Mouse (Mus musculus) midbrain, embryonic 11.5 days (tissue): Measurements from ENCODE around the gene Sec22c. TPM values are rescaled to one million over a fixed set of nuclear protein-coding genes. Genes with fewer than 3 reads are reported as not detected.

Source experiments
- ATAC-seq: fragments of 200-750 bp; cut with Nextera tagmentation; 2 replicates; pipeline ENCODE4 v1.8.0; 2017; ENCODE audit warnings: moderate TSS enrichment, moderate library complexity; ENCODE audit not compliant: low FRiP score
- DNase-seq: peaks from one replicate; pipeline ENCODE4 v3.0.0; 2015; ENCODE audit warnings: low spot score; ENCODE audit errors: missing footprints
- H3K27ac ChIP-seq: fragments of 300-500 bp; sonication (generic); 2 replicates; pipeline ENCODE4 v1.5.1; 2014; ENCODE audit warnings: low read depth, low read length
- H3K27me3 ChIP-seq: fragments of 300-500 bp; sonication (generic); 2 replicates; pipeline ENCODE4 v1.6.1; 2014; ENCODE audit warnings: mild to moderate bottlenecking, low read length, moderate library complexity, mixed read lengths; ENCODE audit not compliant: control insufficient read depth, insufficient read depth
- H3K36me3 ChIP-seq: fragments of 300-500 bp; sonication (generic); 2 replicates; pipeline ENCODE4 v1.6.1; 2014; ENCODE audit warnings: mild to moderate bottlenecking, low read length, moderate library complexity, mixed read lengths; ENCODE audit not compliant: control insufficient read depth, insufficient read depth
- H3K4me1 ChIP-seq: fragments of 300-500 bp; sonication (generic); 2 replicates; pipeline ENCODE4 v1.6.1; 2014; ENCODE audit warnings: low read length; ENCODE audit not compliant: control insufficient read depth, insufficient read depth
- H3K4me2 ChIP-seq: fragments of 300-500 bp; sonication (generic); 2 replicates; pipeline ENCODE4 v1.6.1; 2014; ENCODE audit warnings: mild to moderate bottlenecking, moderate library complexity
- H3K4me3 ChIP-seq: fragments of 300-500 bp; sonication (generic); 2 replicates; pipeline ENCODE4 v1.5.1; 2014; ENCODE audit warnings: low read depth, low read length
- H3K9ac ChIP-seq: fragments of 300-500 bp; sonication (generic); 2 replicates; pipeline ENCODE4 v1.6.1; 2014; ENCODE audit warnings: low read length
- H3K9me3 ChIP-seq: fragments of 300-500 bp; sonication (generic); 2 replicates; pipeline ENCODE4 v1.6.1; 2016; ENCODE audit warnings: low read length; ENCODE audit not compliant: control insufficient read depth
- WGBS: fragments of 180-500 bp; shearing (Covaris S2); extraction: QIAGEN DNeasy Blood & Tissue Kit; methylation state at CpG from one replicate; pipeline ENCODE4 v1.1.7; 2014; 5-methylcytosine and 5-hydroxymethylcytosine counted together
- polyA plus RNA-seq: library from polyadenylated mRNA; unstranded; fragments of >200 nt; fragmentation: Nextera tagmentation; extraction: Ambion mirVana; gene quantifications from 2 replicates; pipeline ENCODE4 v1.2.1, GENCODE M21; 2014

The Sec22c gene
- polyA plus RNA-seq, 1 experiment from 2014 or later, result 16.9 TPM

DNA sequence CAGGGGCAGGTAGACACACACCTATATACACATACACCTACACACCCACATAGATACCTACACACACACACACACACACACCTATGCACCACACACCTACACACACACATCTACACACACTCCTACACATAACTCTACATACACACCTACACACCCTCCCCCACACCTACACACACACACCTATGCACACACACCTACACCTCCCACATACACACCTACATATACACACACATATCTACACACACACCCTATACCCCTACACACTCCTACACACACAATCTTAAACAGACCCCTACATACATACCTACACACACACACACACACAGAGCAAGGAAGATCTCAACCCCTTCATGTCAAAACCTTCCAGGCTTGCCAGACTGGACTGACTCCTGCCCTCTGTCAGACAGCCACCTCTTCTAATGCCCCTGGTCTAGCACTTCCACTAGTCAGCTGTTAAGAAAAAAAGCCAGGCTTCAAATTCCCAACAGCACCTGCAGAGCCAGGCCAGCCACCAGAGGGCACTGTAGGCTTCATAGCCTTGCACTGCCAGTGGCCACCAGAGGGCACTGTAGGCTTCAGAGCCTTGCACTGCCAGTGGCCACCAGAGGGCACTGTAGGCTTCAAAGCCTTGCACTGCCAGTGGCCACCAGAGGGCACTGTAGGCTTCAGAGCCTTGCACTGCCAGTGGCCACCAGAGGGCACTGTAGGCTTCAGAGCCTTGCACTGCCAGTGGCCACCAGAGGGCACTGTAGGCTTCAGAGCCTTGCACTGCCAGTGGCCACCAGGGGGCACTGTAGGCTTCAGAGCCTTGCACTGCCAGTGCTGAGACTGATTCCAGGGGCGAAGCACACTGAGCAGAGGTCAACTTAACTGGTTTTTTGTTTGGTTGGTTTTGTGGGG is 7.9 kb downstream of the Sec22c start:
- Histone ChIP-seq H3K27me3 (no peaks in the 10 kb centered on the region), H3K9ac (no peak overlapping the region), H3K4me1 (no peaks in the 10 kb centered on the region), H3K9me3 (no peaks in the 10 kb centered on the region), H3K4me2 (no peak overlapping the region), H3K4me3 (no peak overlapping the region), H3K36me3 (no peaks in the 10 kb centered on the region), H3K27ac (no peak overlapping the region)
- DNase-seq (no peak), ATAC-seq (peak; percentile 55)
- WGBS, result 80% methylated on average over 1 of the region's 1 CpGs

DNA sequence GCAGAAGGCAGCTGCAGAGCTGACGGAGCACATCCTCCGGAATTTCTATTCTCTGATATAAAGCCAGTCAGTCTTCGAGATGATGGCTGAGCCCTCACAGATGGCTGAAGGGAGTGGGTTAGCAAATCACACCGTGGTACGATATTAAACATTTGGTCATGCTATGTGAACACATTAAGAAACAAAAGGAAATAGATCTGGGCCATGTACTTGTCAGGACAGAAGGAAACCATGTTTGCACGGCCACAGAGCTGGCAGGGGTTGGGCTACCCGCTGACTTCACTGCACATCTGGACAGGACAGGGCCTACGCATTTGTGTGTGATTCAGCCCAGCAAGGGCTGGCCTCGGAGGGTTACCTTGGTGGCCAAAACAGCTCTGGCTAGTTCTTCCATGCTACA is 8.7 kb downstream of the Sec22c start:
- Histone ChIP-seq H3K9ac (no peak overlapping the region), H3K9me3 (no peaks in the 10 kb centered on the region), H3K4me1 (no peaks in the 10 kb centered on the region), H3K4me3 (no peak overlapping the region), H3K36me3 (no peaks in the 10 kb centered on the region), H3K27ac (no peak overlapping the region), H3K27me3 (no peaks in the 10 kb centered on the region), H3K4me2 (no peak overlapping the region)
- WGBS, result 93% methylated on average over 9 of the region's 9 CpGs
- DNase-seq, result no peak
- ATAC-seq, result peak; percentile 30; the same call in 1 of the 2 replicates

DNA sequence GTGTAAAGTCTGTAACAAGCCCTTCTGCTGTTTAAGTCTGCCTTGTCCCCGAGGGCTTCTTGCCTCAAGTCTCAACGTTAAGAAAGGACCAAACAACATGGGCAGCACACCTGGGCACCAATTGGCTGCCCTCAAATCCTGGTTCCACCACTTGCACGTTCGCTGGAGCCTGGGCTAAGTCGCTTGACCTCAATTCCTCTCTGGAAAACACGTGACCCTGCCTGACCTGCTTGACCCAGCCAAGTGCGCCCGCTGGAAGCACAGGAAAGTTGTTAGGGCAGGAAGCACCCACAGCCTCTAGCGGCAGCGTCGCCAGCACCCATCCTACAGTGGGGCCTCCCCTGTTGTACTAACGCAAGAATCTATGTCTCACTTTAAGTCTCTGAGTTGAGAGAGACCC is 10.6 kb downstream of the Sec22c start:
- H3K36me3 ChIP-seq, result peaks cover 2% of the 10 kb centered on the region; the same call in 1 of the 2 replicates
- no peaks in the 10 kb centered on the region for H3K27me3 ChIP-seq
- H3K9ac ChIP-seq, result no peak overlapping the region
- 80% methylated on average over 12 of the region's 12 CpGs for WGBS
- H3K4me3 ChIP-seq, result no peak overlapping the region
- H3K27ac ChIP-seq, result no peak overlapping the region
- peaks cover 16% of the 10 kb centered on the region for H3K4me1 ChIP-seq
- no peak overlapping the region for H3K4me2 ChIP-seq
- DNase-seq (no peak), ATAC-seq (no peak)
- H3K9me3 ChIP-seq, result no peaks in the 10 kb centered on the region

DNA sequence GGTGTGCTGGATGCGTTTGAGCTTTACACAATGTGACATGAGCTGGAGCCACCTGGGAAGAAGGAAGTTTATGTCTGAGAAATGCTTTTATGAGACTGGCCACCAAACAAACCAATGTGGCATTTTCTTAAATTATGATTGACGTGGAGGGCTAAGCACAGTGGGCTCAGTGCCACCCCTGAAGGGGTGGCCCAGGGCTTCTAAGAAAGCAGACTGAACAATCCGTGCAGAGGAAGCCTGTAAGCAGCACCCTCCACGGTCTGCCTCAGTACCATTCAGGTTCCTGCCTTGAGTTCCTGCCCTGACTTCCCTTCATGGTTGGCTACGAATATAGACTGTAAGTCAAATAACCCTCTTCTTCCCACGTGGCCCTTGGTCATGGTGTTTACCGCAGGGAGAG is 14.6 kb downstream of the Sec22c start:
- WGBS, result 86% methylated on average over 7 of the region's 7 CpGs
- Histone ChIP-seq H3K9ac (no peak overlapping the region), H3K27me3 (no peaks in the 10 kb centered on the region), H3K4me3 (no peak overlapping the region), H3K27ac (peak overlapping the region; percentile 58), H3K9me3 (no peaks in the 10 kb centered on the region), H3K36me3 (peaks cover 6% of the 10 kb centered on the region; the same call in 1 of the 2 replicates), H3K4me1 (peaks cover 18% of the 10 kb centered on the region), H3K4me2 (no peak overlapping the region)
- 0 out of 2 replicates have a peak, but pooled peaks have one; percentile 25 for ATAC-seq
- no peak for DNase-seq

DNA sequence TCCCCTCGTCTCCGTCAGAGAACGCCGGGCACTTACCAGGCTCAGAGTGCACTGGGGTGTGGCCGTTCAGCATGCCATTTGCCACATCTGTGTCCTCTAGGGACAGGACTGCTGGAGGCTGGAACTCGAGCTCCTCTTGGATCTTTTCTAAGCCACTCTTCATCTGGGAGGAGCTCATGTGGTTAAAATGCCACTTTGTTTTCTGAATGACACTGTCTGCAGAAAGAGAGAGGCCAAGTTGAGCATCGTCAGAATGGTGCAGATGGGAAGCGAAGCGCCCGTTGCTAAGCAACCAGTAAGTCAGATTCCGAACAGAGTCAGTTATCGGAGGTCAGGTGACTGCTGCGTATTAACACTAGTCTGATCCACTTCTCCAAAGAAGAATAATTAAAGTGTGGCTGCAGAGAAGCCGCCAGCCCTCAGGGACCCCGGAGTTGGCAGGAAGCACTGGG is 15.1 kb downstream of the Sec22c start:
- no peak for DNase-seq
- Histone ChIP-seq H3K27me3 (no peaks in the 10 kb centered on the region), H3K4me2 (peak overlapping the region; percentile 19; the same call in 1 of the 2 replicates), H3K9ac (no peak overlapping the region), H3K4me1 (peaks cover 18% of the 10 kb centered on the region), H3K4me3 (no peak overlapping the region), H3K9me3 (no peaks in the 10 kb centered on the region), H3K27ac (peak overlapping the region; percentile 58), H3K36me3 (peaks cover 6% of the 10 kb centered on the region; the same call in 1 of the 2 replicates)
- WGBS, result 53% methylated on average over 15 of the region's 15 CpGs
- ATAC-seq, result peak; percentile 87

DNA sequence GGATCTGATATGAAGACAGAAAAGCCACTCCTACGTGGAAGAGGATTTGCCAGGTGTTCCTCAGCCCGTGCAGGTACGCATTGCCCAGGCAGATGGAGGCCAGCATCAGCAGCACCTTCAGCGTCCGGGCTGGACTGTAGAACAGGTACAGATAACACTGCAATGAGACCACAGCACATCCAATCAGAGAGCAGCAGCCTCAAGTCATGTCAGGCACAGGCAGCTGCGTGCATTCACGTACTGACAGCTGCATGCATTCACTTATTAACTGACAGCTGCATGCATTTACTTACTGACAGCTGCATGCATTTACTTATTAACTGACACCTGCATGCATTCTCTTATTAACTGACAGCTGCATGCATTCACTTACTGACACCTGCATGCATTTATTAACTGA is 20.6 kb downstream of the Sec22c start:
- no peak overlapping the region for H3K4me2 ChIP-seq
- H3K27ac ChIP-seq, result no peak overlapping the region
- H3K4me1 ChIP-seq, result peaks cover 1% of the 10 kb centered on the region; the same call in 1 of the 2 replicates
- no peaks in the 10 kb centered on the region for H3K9me3 ChIP-seq
- H3K27me3 ChIP-seq, result no peaks in the 10 kb centered on the region
- H3K4me3 ChIP-seq, result no peak overlapping the region
- WGBS, result 82% methylated on average over 7 of the region's 7 CpGs
- DNase-seq, result peak; percentile 51
- H3K36me3 ChIP-seq, result peaks cover 13% of the 10 kb centered on the region
- no peak overlapping the region for H3K9ac ChIP-seq
- no peak for ATAC-seq

DNA sequence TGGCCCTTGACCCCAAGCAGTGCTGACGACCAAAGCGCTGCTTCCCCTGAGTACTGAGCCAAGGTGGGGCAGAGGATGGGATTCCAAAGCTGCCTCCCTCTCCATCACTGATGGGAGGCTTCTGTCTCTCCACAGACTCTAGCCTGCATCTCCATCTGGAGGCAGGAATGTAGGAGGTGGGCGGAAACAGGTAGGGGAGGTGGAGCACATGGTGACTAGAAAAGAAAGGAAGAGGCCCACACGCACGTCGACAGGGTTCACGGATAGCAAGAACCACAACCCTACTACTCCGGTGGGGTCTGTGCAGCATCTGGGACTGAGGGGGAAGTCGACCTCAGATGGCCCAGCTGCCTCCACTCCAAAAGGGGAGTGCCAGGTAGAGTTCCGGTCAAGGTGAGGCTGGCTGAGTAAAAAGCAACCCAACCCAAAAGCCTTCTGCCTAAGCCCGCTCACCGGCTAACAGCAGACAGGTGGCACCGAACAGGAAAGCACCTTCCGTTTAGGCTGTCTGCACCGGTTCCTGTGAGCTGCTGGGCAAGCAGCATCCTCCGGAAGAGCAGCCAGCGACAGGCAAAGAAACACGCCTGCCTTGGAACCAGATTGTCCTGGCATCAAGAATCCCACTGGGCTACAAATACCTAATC is 23.1 kb downstream of the Sec22c start:
- Histone ChIP-seq H3K4me1 (no peaks in the 10 kb centered on the region), H3K9me3 (no peaks in the 10 kb centered on the region), H3K4me3 (no peak overlapping the region), H3K27ac (no peak overlapping the region), H3K36me3 (peaks cover 10% of the 10 kb centered on the region), H3K4me2 (no peak overlapping the region), H3K27me3 (no peaks in the 10 kb centered on the region), H3K9ac (no peak overlapping the region)
- 82% methylated on average over 18 of the region's 18 CpGs for WGBS
- DNase-seq (peak; percentile 37), ATAC-seq (no peak)

DNA sequence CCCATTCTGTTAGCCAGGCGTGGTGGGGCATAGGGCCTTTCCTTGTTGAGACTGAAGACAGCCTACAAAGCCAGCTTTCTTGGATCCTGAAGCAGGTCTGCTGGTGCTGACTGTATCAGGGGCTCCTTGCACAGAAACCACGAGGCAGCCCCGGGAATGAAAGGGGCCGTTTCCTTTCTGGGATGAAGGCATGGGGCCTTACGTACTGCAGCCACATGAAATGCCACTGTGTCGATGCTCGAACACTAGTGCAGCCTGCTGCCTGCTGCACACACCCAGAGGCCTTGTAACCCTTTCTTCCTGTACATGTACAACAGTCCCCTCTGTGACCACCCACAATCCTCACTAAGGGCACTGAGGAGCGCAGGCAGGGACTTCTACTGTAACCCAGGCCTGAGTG is 24.1 kb downstream of the Sec22c start:
- WGBS, result 85% methylated on average over 8 of the region's 8 CpGs
- Histone ChIP-seq H3K4me3 (no peak overlapping the region), H3K36me3 (peaks cover 10% of the 10 kb centered on the region), H3K9me3 (no peaks in the 10 kb centered on the region), H3K4me2 (no peak overlapping the region), H3K9ac (no peak overlapping the region), H3K27ac (no peak overlapping the region), H3K27me3 (no peaks in the 10 kb centered on the region), H3K4me1 (no peaks in the 10 kb centered on the region)
- DNase-seq (peak; percentile 77), ATAC-seq (no peak)

DNA sequence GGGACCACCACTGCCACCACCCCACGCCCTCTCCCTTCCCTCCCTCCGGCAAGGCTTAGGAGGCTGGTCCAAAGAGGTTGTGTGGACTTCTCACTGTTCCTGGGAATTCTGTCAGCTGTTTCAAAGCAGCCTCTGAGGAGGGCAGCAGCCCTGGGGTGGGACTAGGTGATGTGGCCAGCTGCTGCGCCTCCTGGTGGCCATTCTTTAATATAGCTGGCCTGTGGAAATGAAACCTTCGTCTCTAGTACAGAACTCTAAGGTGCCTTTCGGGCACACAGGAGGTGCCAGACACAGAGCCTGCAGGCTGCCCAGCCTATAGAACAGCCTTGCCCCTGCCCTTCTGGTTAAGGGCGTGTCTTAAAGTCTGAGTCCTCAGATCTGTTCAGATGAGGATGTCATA is 25.7 kb downstream of the Sec22c start:
- peak; percentile 71 for ATAC-seq
- 16% methylated on average over 6 of the region's 6 CpGs for WGBS
- H3K4me3 ChIP-seq, result no peak overlapping the region

More for the DNA sequence above, 25.7 kb downstream of the Sec22c start:
- H3K9me3 ChIP-seq, result no peaks in the 10 kb centered on the region
- no peak overlapping the region for H3K9ac ChIP-seq
- no peaks in the 10 kb centered on the region for H3K4me1 ChIP-seq
- no peak overlapping the region for H3K4me2 ChIP-seq
- peak; percentile 93 for DNase-seq
- H3K27me3 ChIP-seq, result no peaks in the 10 kb centered on the region
- no peak overlapping the region for H3K27ac ChIP-seq
- peaks cover 4% of the 10 kb centered on the region; the same call in 1 of the 2 replicates for H3K36me3 ChIP-seq
